Mouse (Mus musculus): ENCODE data around the gene Fbxl17. TPM values are rescaled to one million over a fixed set of nuclear protein-coding genes. Genes with fewer than 3 reads are reported as not detected.
A peak's percentile ranks its signal among the peaks of the same experiment; 100 is the strongest.

Fbxl17 gene
- polyA plus RNA-seq, 1 experiment: 9.3 TPM

DNA sequence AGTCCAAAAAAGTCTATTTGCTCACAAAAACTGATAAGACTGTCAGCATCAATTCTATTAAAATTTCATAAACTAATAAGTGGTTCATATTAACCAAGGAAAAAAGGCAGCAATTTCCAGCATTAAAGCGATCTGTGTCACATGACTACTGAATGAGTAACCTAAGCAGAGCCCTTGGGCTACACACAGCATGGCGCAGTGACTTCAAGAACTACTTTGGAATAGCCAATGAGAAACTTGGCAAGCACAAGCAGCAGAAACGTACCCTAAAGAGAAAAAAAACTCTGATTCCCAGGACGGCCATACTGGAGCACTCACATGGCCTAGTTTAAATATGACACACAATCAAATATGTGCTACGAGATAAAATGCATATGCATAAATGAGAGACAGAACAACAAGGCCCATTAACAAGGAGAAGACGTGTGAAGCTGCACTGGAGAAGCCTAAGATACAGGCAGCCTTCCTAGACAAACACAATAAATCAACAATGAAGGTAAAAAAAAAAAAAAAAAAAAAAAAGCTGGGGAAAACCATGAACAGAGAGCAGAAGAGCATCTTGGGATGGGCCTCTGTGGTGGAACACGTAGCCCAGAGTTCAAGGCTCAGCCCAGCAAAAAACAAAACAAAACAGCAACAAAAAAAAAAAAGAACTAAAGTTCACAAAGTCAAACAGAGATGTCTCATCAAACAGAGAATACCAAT is 5.8 kb downstream of the Fbxl17 start:
- TF ChIP-seq REST (IDR thresholded peaks at IDR 0.05; ENCODE audit: insufficient read depth, insufficient read length) (no peak), MYOG (IDR thresholded peaks at IDR 0.05; ENCODE audit: control insufficient read depth in 1 of 3, insufficient read depth in 1 of 3, insufficient read length in 2 of 3, low read depth in 2 of 3) (no peak), TCF12 (IDR thresholded peaks at IDR 0.05; ENCODE audit: insufficient read depth, poor library complexity, severe bottlenecking) (no peak), POLR2AphosphoS2 (IDR thresholded peaks at IDR 0.05; ENCODE audit: insufficient read length, low read depth) (no peak), E2F4 (IDR thresholded peaks at IDR 0.05; ENCODE audit: insufficient read depth) (no peak), CEBPB (IDR thresholded peaks at IDR 0.05; ENCODE audit: insufficient read depth, poor library complexity, severe bottlenecking) (no peak), SRF (IDR thresholded peaks at IDR 0.05; ENCODE audit: control insufficient read depth, insufficient read length, low read depth) (no peak), MYOD1 (IDR thresholded peaks at IDR 0.05; ENCODE audit: control insufficient read depth in 1 of 3, insufficient read length in 2 of 3, low read depth in 2 of 3) (no peak), USF1 (IDR thresholded peaks at IDR 0.05; ENCODE audit: low read depth) (no peak), TCF3 (IDR thresholded peaks at IDR 0.05; ENCODE audit: insufficient read length, low read depth) (no peak), POLR2A (IDR thresholded peaks at IDR 0.05; ENCODE audit: insufficient read length, low read depth) (no peak), MAX (IDR thresholded peaks at IDR 0.05; ENCODE audit: low read depth) (no peak)
- Histone ChIP-seq H3K4me3 (no peak overlapping the region), H3K4me2 (ENCODE audit: low read depth) (no peak overlapping the region), H3K79me2 (ENCODE audit: control insufficient read depth, insufficient read depth) (peaks cover 50% of the 10 kb centered on the region), H3K27me3 (ENCODE audit: control insufficient read depth, insufficient read depth, insufficient read length) (no peaks in the 10 kb centered on the region), H3K36me3 (ENCODE audit: control insufficient read depth, insufficient read depth) (no peaks in the 10 kb centered on the region), H3ac (ENCODE audit: control insufficient read depth, insufficient read length) (no peak overlapping the region)

DNA sequence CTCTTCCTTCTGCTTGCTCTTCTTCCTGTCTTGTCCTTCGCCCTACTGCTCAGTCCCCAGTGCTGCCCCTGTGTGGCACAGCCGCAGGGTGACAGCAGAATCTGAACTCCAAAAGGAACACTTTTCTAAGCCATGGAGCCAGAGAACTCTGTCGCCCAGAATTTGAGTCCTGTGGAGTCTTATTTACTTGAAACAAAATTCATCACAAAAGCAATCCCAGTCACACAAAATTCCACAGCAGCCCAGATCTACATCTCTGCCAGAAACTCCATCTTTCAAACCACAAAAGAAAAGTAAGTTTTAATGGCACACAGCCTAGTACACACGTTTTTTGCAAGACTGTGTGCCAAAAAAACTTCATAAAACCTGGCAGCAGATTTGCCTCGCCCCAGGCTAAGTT is 6.5 kb downstream of the Fbxl17 start:
- TF ChIP-seq TCF12 (IDR thresholded peaks at IDR 0.05; ENCODE audit: insufficient read depth, poor library complexity, severe bottlenecking): no peak
- no peak for TF ChIP-seq CEBPB (IDR thresholded peaks at IDR 0.05; ENCODE audit: insufficient read depth, poor library complexity, severe bottlenecking)
- TF ChIP-seq USF1 (IDR thresholded peaks at IDR 0.05; ENCODE audit: low read depth): no peak
- TF ChIP-seq MAX (IDR thresholded peaks at IDR 0.05; ENCODE audit: low read depth): no peak
- Histone ChIP-seq H3K4me3 (no peak overlapping the region), H3K27me3 (ENCODE audit: control insufficient read depth, insufficient read depth, insufficient read length) (no peaks in the 10 kb centered on the region)

DNA sequence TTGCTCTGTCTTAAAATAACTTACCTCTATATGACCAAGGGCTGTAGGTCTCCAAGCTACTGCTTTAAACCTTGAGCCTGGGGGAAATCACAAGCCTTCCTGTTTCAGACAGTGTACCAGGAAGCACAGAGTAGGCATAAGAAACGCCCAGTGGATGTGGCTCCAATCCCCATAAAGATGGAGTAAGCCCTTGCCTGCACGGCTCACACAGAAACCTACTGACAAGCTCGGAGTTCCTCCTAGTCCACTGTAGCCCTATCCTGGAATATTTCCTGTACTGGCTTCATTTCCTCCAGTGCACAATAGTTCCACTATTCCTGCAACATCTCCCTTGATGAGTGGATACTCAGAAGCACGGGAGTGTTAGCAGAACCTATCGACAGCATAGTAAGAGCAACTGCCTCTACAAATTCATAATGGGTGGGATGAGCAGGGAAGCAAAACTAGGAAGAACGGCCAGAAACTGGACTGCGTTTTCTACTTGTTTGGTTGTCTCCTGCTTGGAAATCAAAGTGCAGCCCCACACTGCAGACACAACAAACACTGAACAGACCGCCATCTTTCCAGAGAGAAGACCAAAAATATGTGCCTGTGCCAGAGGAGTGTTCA is 7.0 kb downstream of the Fbxl17 start:
- no peak overlapping the region for H3ac ChIP-seq (ENCODE audit: control insufficient read depth, insufficient read length)
- TF ChIP-seq REST (IDR thresholded peaks at IDR 0.05; ENCODE audit: insufficient read depth, insufficient read length) (no peak), USF1 (IDR thresholded peaks at IDR 0.05; ENCODE audit: low read depth) (no peak), POLR2AphosphoS2 (IDR thresholded peaks at IDR 0.05; ENCODE audit: insufficient read length, low read depth) (no peak), TCF3 (IDR thresholded peaks at IDR 0.05; ENCODE audit: insufficient read length, low read depth) (no peak), TCF12 (IDR thresholded peaks at IDR 0.05; ENCODE audit: insufficient read depth, poor library complexity, severe bottlenecking) (no peak), POLR2A (IDR thresholded peaks at IDR 0.05; ENCODE audit: insufficient read length, low read depth) (no peak), CEBPB (IDR thresholded peaks at IDR 0.05; ENCODE audit: insufficient read depth, poor library complexity, severe bottlenecking) (no peak), E2F4 (IDR thresholded peaks at IDR 0.05; ENCODE audit: insufficient read depth) (no peak), MYOD1 (IDR thresholded peaks at IDR 0.05; ENCODE audit: control insufficient read depth in 1 of 3, insufficient read length in 2 of 3, low read depth in 2 of 3) (no peak), MAX (IDR thresholded peaks at IDR 0.05; ENCODE audit: low read depth) (no peak), MYOG (IDR thresholded peaks at IDR 0.05; ENCODE audit: control insufficient read depth in 1 of 3, insufficient read depth in 1 of 3, insufficient read length in 2 of 3, low read depth in 2 of 3) (no peak), SRF (IDR thresholded peaks at IDR 0.05; ENCODE audit: control insufficient read depth, insufficient read length, low read depth) (no peak)
- H3K4me3 ChIP-seq: no peak overlapping the region
- H3K4me2 ChIP-seq (ENCODE audit: low read depth): no peak overlapping the region
- H3K36me3 ChIP-seq (ENCODE audit: control insufficient read depth, insufficient read depth): no peaks in the 10 kb centered on the region
- H3K27me3 ChIP-seq (ENCODE audit: control insufficient read depth, insufficient read depth, insufficient read length): no peaks in the 10 kb centered on the region
- H3K79me2 ChIP-seq (ENCODE audit: control insufficient read depth, insufficient read depth): peaks cover 41% of the 10 kb centered on the region

More for the DNA sequence above, 6.5 kb downstream of the Fbxl17 start:
- Histone ChIP-seq H3K36me3 (ENCODE audit: control insufficient read depth, insufficient read depth) (no peaks in the 10 kb centered on the region), H3K4me2 (ENCODE audit: low read depth) (no peak overlapping the region), H3ac (ENCODE audit: control insufficient read depth, insufficient read length) (no peak overlapping the region), H3K79me2 (ENCODE audit: control insufficient read depth, insufficient read depth) (peaks cover 47% of the 10 kb centered on the region)

DNA sequence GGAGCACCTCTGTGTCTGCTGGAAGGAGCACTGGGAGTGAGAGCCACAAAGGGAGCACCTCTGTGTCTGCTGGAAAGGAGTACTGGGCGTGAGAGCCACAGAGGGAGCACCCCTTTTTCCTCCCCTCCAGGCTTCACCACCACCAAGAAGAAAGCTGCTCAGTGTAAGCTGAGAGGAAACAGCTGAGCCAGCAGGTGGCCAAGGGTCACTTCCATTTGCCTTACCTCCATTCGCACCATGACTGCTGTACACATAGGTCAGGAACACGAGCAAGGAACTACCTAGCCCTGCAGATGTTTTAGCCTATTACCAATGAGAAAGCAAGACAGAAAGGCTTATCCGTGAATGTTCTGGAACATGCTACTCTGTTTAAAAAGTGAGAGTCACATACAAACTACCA is 10.3 kb downstream of the Fbxl17 start:
- peaks cover 17% of the 10 kb centered on the region for H3K79me2 ChIP-seq (ENCODE audit: control insufficient read depth, insufficient read depth)
- H3ac ChIP-seq (ENCODE audit: control insufficient read depth, insufficient read length): no peak overlapping the region
- H3K4me3 ChIP-seq: no peak overlapping the region
- H3K36me3 ChIP-seq (ENCODE audit: control insufficient read depth, insufficient read depth): no peaks in the 10 kb centered on the region
- H3K4me2 ChIP-seq (ENCODE audit: low read depth): no peak overlapping the region
- no peak for TF ChIP-seq TCF3 (IDR thresholded peaks at IDR 0.05; ENCODE audit: insufficient read length, low read depth)
- no peak for TF ChIP-seq MAX (IDR thresholded peaks at IDR 0.05; ENCODE audit: low read depth)
- TF ChIP-seq MYOG (IDR thresholded peaks at IDR 0.05; ENCODE audit: control insufficient read depth in 1 of 3, insufficient read depth in 1 of 3, insufficient read length in 2 of 3, low read depth in 2 of 3): peak in 1 of 3 experiments; percentile 72
- no peak for TF ChIP-seq TCF12 (IDR thresholded peaks at IDR 0.05; ENCODE audit: insufficient read depth, poor library complexity, severe bottlenecking)
- TF ChIP-seq REST (IDR thresholded peaks at IDR 0.05; ENCODE audit: insufficient read depth, insufficient read length): no peak
- TF ChIP-seq POLR2AphosphoS2 (IDR thresholded peaks at IDR 0.05; ENCODE audit: insufficient read length, low read depth): no peak
- TF ChIP-seq CEBPB (IDR thresholded peaks at IDR 0.05; ENCODE audit: insufficient read depth, poor library complexity, severe bottlenecking): no peak
- no peak for TF ChIP-seq E2F4 (IDR thresholded peaks at IDR 0.05; ENCODE audit: insufficient read depth)
- no peak for TF ChIP-seq POLR2A (IDR thresholded peaks at IDR 0.05; ENCODE audit: insufficient read length, low read depth)
- no peak for TF ChIP-seq SRF (IDR thresholded peaks at IDR 0.05; ENCODE audit: control insufficient read depth, insufficient read length, low read depth)
- peak in 2 of 3 experiments; percentile 59 to 64 for TF ChIP-seq MYOD1 (IDR thresholded peaks at IDR 0.05; ENCODE audit: control insufficient read depth in 1 of 3, insufficient read length in 2 of 3, low read depth in 2 of 3)
- no peaks in the 10 kb centered on the region for H3K27me3 ChIP-seq (ENCODE audit: control insufficient read depth, insufficient read depth, insufficient read length)

Data from myocyte (in vitro differentiated cells).